Mouse (Mus musculus) lung, adult 2 months (tissue): ENCODE data around the gene Cfap54.

Experiments
- CTCF ChIP-seq: fragments of 200-500 bp; IDR thresholded peaks from 2 replicates; pipeline ENCODE4 v1.5.1; 2011; ENCODE audit warnings: mild to moderate bottlenecking, low read length, control low read depth; ENCODE audit not compliant: insufficient read depth
- POLR2A ChIP-seq: fragments of 200-500 bp; IDR thresholded peaks from 2 replicates; pipeline ENCODE4 v1.6.1; 2011; ENCODE audit warnings: low read depth, mild to moderate bottlenecking, control low read depth, low read length, borderline replicate concordance; ENCODE audit errors: extremely low read depth

DNA sequence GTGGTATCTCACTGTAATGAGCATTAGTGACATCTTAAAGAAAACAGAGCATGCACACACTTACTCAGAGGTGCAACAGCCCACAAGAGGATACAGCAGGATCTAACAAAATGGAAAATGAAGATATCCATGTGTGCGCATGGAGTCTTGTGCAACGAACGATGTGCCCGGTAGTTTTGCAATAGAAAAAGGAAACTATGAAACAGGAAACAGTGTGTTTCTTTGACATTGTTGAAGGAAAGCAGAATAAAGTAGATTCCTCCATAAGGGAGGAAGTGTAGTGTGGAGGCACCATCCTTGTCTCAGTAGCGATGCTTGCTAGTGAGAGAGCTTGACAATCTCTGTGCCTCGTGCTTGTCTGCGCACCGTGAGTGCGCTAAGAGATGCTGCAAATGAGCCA is 240.4 kb downstream of the Cfap54 start:
- TF ChIP-seq CTCF (no peak), POLR2A (no peak)
